Mouse (Mus musculus): ENCODE results near the gene Stpg3. TPM values are rescaled to one million over a fixed set of nuclear protein-coding genes. Genes with fewer than 3 reads are reported as not detected.

Stpg3 gene
- polyA plus RNA-seq, 1 experiment from 2014 or later: not detected

GRCm38 (mm10) chr2:25233421-25233820 lies 19.0 kb upstream of the Stpg3 start:
- Histone ChIP-seq H3K9me3 (no peaks in the 10 kb centered on the region), H3K4me2 (replicated peaks) (no peak overlapping the region), H3K27ac (no peak overlapping the region), H3K4me1 (replicated peaks) (peaks cover 12% of the 10 kb centered on the region), H3K4me3 (replicated peaks) (no peak overlapping the region), H3K36me3 (no peaks in the 10 kb centered on the region), H3K9ac (peak overlapping the region; percentile 3; the same call in 1 of the 2 replicates), H3K27me3 (replicated peaks) (0 out of 2 replicates have a peak, but pooled peaks cover 6% of the 10 kb centered on the region)
- WGBS: 80% methylated on average over 4 of the region's 4 CpGs
- ATAC-seq: no peak

GRCm38 (mm10) chr2:25231038-25231437 lies 16.6 kb upstream of the Stpg3 start:
- Histone ChIP-seq H3K4me3 (replicated peaks) (no peak overlapping the region), H3K9me3 (no peaks in the 10 kb centered on the region), H3K9ac (no peak overlapping the region), H3K27ac (no peak overlapping the region), H3K27me3 (replicated peaks) (0 out of 2 replicates have a peak, but pooled peaks cover 6% of the 10 kb centered on the region), H3K36me3 (no peaks in the 10 kb centered on the region), H3K4me1 (replicated peaks) (peaks cover 6% of the 10 kb centered on the region), H3K4me2 (replicated peaks) (no peak overlapping the region)
- WGBS: 61% methylated on average over 12 of the region's 12 CpGs
- ATAC-seq: no peak

GRCm38 (mm10) chr2:25230581-25230980 lies 16.1 kb upstream of the Stpg3 start:
- Histone ChIP-seq H3K9ac (no peak overlapping the region), H3K4me3 (replicated peaks) (no peak overlapping the region), H3K27ac (no peak overlapping the region), H3K27me3 (replicated peaks) (0 out of 2 replicates have a peak, but pooled peaks cover 6% of the 10 kb centered on the region), H3K4me2 (replicated peaks) (no peak overlapping the region), H3K36me3 (no peaks in the 10 kb centered on the region), H3K4me1 (replicated peaks) (peaks cover 11% of the 10 kb centered on the region), H3K9me3 (no peaks in the 10 kb centered on the region)
- 88% methylated on average over 7 of the region's 7 CpGs for WGBS
- ATAC-seq: no peak

DNA sequence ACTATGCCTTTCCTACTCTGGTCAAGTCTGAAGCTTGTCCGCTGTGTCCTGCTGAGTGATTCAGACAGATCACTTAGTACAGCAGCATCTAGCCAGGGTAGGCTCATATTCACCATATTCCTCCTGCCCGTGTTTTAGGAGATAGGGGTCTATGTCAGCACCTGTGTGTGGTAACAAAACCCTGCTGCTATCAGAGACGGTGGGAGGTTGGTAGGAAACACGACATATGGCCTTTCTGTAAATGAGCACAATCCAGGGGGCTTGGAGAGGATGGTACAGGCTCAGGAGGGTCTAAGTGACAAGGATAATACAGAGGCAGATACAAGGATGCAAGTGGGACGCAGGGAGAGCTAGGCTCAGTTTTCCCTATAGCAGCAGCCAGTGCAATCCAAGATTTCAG lies 15.1 kb upstream of the Stpg3 start:
- Histone ChIP-seq H3K36me3 (no peaks in the 10 kb centered on the region), H3K9me3 (no peaks in the 10 kb centered on the region), H3K4me1 (replicated peaks) (peaks cover 11% of the 10 kb centered on the region), H3K27ac (no peak overlapping the region), H3K4me3 (replicated peaks) (no peak overlapping the region), H3K9ac (no peak overlapping the region), H3K4me2 (replicated peaks) (no peak overlapping the region), H3K27me3 (replicated peaks) (0 out of 2 replicates have a peak, but pooled peaks cover 6% of the 10 kb centered on the region)
- 83% methylated on average over 5 of the region's 5 CpGs for WGBS
- no peak for ATAC-seq

DNA sequence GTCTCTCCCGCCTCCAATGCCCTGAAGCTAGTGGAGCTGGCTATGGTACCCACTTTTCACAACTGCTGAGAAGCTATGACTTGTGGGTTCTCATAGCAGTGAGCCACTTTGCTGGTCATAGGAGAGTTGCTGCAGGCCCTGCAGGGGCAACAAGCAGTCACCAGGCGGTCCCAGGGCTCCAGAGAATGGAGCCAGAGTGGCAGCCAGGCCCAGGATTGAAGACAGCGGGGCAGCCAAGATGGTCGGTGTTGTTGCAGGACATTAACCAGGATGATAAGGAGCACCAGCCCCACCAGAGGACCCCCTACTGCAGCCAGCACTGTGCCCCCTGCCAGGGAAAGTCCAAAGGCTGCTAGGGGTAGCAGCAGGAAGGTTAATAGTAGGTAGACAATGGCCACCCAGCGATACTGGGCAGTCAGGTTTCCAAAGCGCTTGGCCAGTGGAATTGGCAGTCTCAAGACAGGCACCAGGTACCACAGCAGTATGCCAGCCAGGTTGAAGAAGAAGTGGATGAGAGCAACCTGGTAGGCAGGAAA lies 14.6 kb upstream of the Stpg3 start:
- Histone ChIP-seq H3K4me2 (replicated peaks) (peak overlapping the region; percentile 50), H3K36me3 (no peaks in the 10 kb centered on the region), H3K4me1 (replicated peaks) (peaks cover 11% of the 10 kb centered on the region), H3K9ac (peak overlapping the region; percentile 21; the same call in 1 of the 2 replicates), H3K27me3 (replicated peaks) (0 out of 2 replicates have a peak, but pooled peaks cover 6% of the 10 kb centered on the region), H3K4me3 (replicated peaks) (peak overlapping the region; percentile 7; the same call in 1 of the 2 replicates), H3K27ac (peak overlapping the region; percentile 46), H3K9me3 (no peaks in the 10 kb centered on the region)
- WGBS: 64% methylated on average over 6 of the region's 6 CpGs
- no peak for ATAC-seq

- WGBS: 2% methylated on average over 7 of the region's 7 CpGs
- Histone ChIP-seq H3K36me3 (no peaks in the 10 kb centered on the region), H3K4me2 (replicated peaks) (peak overlapping the region; percentile 50), H3K9me3 (no peaks in the 10 kb centered on the region), H3K27me3 (replicated peaks) (0 out of 2 replicates have a peak, but pooled peaks cover 6% of the 10 kb centered on the region), H3K9ac (no peak overlapping the region), H3K4me1 (replicated peaks) (peaks cover 13% of the 10 kb centered on the region), H3K27ac (peak overlapping the region; percentile 46), H3K4me3 (replicated peaks) (peak overlapping the region; percentile 7; the same call in 1 of the 2 replicates)
- peak; percentile 42 for ATAC-seq
Observed at GRCm38 (mm10) chr2:25228431-25228889, 14.0 kb upstream of the Stpg3 start.

- no peak overlapping the region for H3K27ac ChIP-seq
- H3K4me3 ChIP-seq (replicated peaks): no peak overlapping the region
- WGBS: 88% methylated on average over 4 of the region's 4 CpGs
- no peak overlapping the region for H3K4me2 ChIP-seq (replicated peaks)
- no peak overlapping the region for H3K9ac ChIP-seq
- peaks cover 15% of the 10 kb centered on the region for H3K4me1 ChIP-seq (replicated peaks)
- 0 out of 2 replicates have a peak, but pooled peaks cover 6% of the 10 kb centered on the region for H3K27me3 ChIP-seq (replicated peaks)
- no peaks in the 10 kb centered on the region for H3K36me3 ChIP-seq
- no peak for ATAC-seq
- no peaks in the 10 kb centered on the region for H3K9me3 ChIP-seq
Observed at GRCm38 (mm10) chr2:25227406-25227805, 13.0 kb upstream of the Stpg3 start.

DNA sequence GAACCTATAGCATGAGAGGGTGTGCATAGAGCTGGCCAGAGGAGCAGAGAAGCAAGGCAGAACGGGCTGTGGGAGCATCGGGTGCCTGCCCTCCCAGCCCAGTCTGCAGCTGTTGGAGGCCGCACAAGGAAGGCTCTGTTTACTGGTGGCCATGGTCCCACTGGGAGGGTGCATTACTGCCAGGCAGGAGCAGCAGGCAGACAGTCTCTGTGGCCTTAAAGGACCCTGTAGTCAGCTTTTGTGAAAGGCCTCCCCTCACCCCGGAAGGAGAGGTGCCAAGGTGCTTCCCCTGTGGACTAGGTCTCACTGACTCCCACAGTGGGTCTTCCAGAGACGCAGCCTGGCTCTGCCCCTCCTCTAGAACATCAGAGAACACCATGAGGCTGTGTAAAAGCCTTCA lies 12.4 kb upstream of the Stpg3 start:
- 78% methylated on average over 5 of the region's 5 CpGs for WGBS
- H3K9me3 ChIP-seq: no peaks in the 10 kb centered on the region
- peaks cover 16% of the 10 kb centered on the region for H3K4me1 ChIP-seq (replicated peaks)
- no peaks in the 10 kb centered on the region for H3K36me3 ChIP-seq
- no peak overlapping the region for H3K4me2 ChIP-seq (replicated peaks)
- no peak for ATAC-seq
- H3K4me3 ChIP-seq (replicated peaks): no peak overlapping the region
- H3K9ac ChIP-seq: no peak overlapping the region
- H3K27me3 ChIP-seq (replicated peaks): 0 out of 2 replicates have a peak, but pooled peaks cover 6% of the 10 kb centered on the region
- H3K27ac ChIP-seq: no peak overlapping the region

DNA sequence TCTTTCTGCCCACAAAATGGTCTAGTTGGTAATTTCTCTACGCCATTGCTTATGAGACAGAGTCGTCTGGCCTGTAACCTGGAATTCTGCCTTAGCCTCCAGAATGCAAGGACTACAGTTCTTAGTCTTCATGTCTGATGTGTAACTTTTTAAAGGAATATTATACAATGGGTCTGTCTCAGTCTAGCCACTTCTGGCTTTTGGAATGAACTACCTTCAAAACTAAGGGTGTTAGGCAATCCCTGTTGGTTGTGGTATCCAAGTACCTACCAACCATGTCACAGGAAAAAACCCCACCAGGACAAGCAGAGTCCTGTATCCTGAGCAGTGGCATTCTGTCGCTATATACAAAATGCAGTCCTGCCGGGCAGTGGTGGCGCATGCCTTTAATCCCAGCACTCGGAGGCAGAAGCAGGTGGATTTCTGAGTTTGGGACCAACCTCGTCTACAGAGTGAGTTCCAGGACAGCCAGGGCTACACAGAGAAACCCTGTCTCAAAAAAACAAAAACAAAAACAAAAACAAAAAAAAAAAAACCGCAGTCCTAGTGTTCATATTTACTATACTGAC lies 11.5 kb upstream of the Stpg3 start:
- no peak for ATAC-seq
- peak overlapping the region; percentile 98 for H3K27ac ChIP-seq
- peak overlapping the region; percentile 96; the same call in 1 of the 2 replicates for H3K4me3 ChIP-seq (replicated peaks)
- H3K9ac ChIP-seq: peak overlapping the region; percentile 58; the same call in 1 of the 2 replicates
- 0 out of 2 replicates have a peak, but pooled peaks cover 3% of the 10 kb centered on the region for H3K27me3 ChIP-seq (replicated peaks)
- no peaks in the 10 kb centered on the region for H3K9me3 ChIP-seq
- WGBS: 76% methylated on average over 8 of the region's 8 CpGs
- H3K4me1 ChIP-seq (replicated peaks): peaks cover 17% of the 10 kb centered on the region
- no peaks in the 10 kb centered on the region for H3K36me3 ChIP-seq
- peak overlapping the region; percentile 52 for H3K4me2 ChIP-seq (replicated peaks)

- Histone ChIP-seq H3K27me3 (replicated peaks) (no peaks in the 10 kb centered on the region), H3K4me2 (replicated peaks) (peak overlapping the region; percentile 52), H3K27ac (peak overlapping the region; percentile 98), H3K9me3 (no peaks in the 10 kb centered on the region), H3K9ac (peak overlapping the region; percentile 58), H3K4me1 (replicated peaks) (peaks cover 17% of the 10 kb centered on the region), H3K36me3 (no peaks in the 10 kb centered on the region), H3K4me3 (replicated peaks) (peak overlapping the region; percentile 96)
- 2% methylated on average over 41 of the region's 41 CpGs for WGBS
- ATAC-seq: peak; percentile 95
Observed at GRCm38 (mm10) chr2:25224766-25225752, 10.6 kb upstream of the Stpg3 start.

GRCm38 (mm10) chr2:25224492-25224765 lies 10.0 kb upstream of the Stpg3 start, which contains the start of gene Tubb4b:
TSS of gene Tubb4b (minus strand) at chr2:25224702.
- Histone ChIP-seq H3K36me3 (no peaks in the 10 kb centered on the region), H3K4me3 (replicated peaks) (peak within 1 kb of the TSS; percentile 96), H3K9me3 (no peaks in the 10 kb centered on the region), H3K4me2 (replicated peaks) (peak within 1 kb of the TSS; percentile 79), H3K9ac (peak within 1 kb of the TSS; percentile 91), H3K27ac (peak within 1 kb of the TSS; percentile 98), H3K4me1 (replicated peaks) (peaks cover 17% of the 10 kb centered on the region), H3K27me3 (replicated peaks) (no peaks in the 10 kb centered on the region)
- 0% methylated on average over 17 of the region's 17 CpGs for WGBS
- no peak for ATAC-seq
